Mouse (Mus musculus): ENCODE data around the gene Tesc. TPM values are rescaled to one million over a fixed set of nuclear protein-coding genes. Genes with fewer than 3 reads are reported as not detected.

Tesc gene
- polyA plus RNA-seq, 1 experiment from 2014 or later, result 15.8 TPM

- DNase-seq (ENCODE audit: low spot score), result no peak
Observed at GRCm38 (mm10) chr5:118073213-118073773, 45.8 kb downstream of the Tesc start.

GRCm38 (mm10) chr5:118076721-118077592, 49.4 kb downstream of the Tesc start:
- no peak for DNase-seq (ENCODE audit: low spot score)

GRCm38 (mm10) chr5:118078550-118078949, 51.0 kb downstream of the Tesc start:
- DNase-seq (ENCODE audit: low spot score), result no peak

- DNase-seq (ENCODE audit: low spot score), result no peak
Observed at GRCm38 (mm10) chr5:118079354-118079753, 51.8 kb downstream of the Tesc start.

- no peak for DNase-seq (ENCODE audit: low spot score)
Observed at GRCm38 (mm10) chr5:118079839-118080250, 52.3 kb downstream of the Tesc start.

GRCm38 (mm10) chr5:118081374-118081949, 53.9 kb downstream of the Tesc start:
- DNase-seq (ENCODE audit: low spot score), result peak; percentile 58

- DNase-seq (ENCODE audit: low spot score), result peak; percentile 87
Observed at GRCm38 (mm10) chr5:118081996-118082395, 54.5 kb downstream of the Tesc start.

- no peak for DNase-seq (ENCODE audit: low spot score)
Observed at GRCm38 (mm10) chr5:118083060-118083638, 55.6 kb downstream of the Tesc start.

GRCm38 (mm10) chr5:118084171-118084727, 56.7 kb downstream of the Tesc start:
- DNase-seq (ENCODE audit: low spot score), result no peak

GRCm38 (mm10) chr5:118085313-118085712, 57.8 kb downstream of the Tesc start:
- DNase-seq (ENCODE audit: low spot score), result peak; percentile 40

GRCm38 (mm10) chr5:118086956-118087355, 59.4 kb downstream of the Tesc start:
- DNase-seq (ENCODE audit: low spot score), result no peak

GRCm38 (mm10) chr5:118089102-118089501, 61.6 kb downstream of the Tesc start:
- DNase-seq (ENCODE audit: low spot score), result no peak

GRCm38 (mm10) chr5:118090101-118090500, 62.6 kb downstream of the Tesc start:
- DNase-seq (ENCODE audit: low spot score), result no peak

- DNase-seq (ENCODE audit: low spot score), result peak; percentile 39
Observed at GRCm38 (mm10) chr5:118090837-118091236, 63.3 kb downstream of the Tesc start.

- peak; percentile 41 for DNase-seq (ENCODE audit: low spot score)
Observed at GRCm38 (mm10) chr5:118093321-118094035, 65.9 kb downstream of the Tesc start.

GRCm38 (mm10) chr5:118095433-118095832, 67.9 kb downstream of the Tesc start:
- DNase-seq (ENCODE audit: low spot score), result no peak

- no peak for DNase-seq (ENCODE audit: low spot score)
Observed at GRCm38 (mm10) chr5:118095849-118096248, 68.3 kb downstream of the Tesc start.

- no peak for DNase-seq (ENCODE audit: low spot score)
Observed at GRCm38 (mm10) chr5:118096317-118096716, 68.8 kb downstream of the Tesc start.

GRCm38 (mm10) chr5:118099069-118099869, 71.7 kb downstream of the Tesc start:
- peak; percentile 32 for DNase-seq (ENCODE audit: low spot score)

GRCm38 (mm10) chr5:118099870-118100478, 72.4 kb downstream of the Tesc start:
- DNase-seq (ENCODE audit: low spot score), result no peak

Measured in thymus, postnatal 0 days (tissue).